Mouse (Mus musculus): Measurements from ENCODE around the gene Tbx1. TPM values are rescaled to one million over a fixed set of nuclear protein-coding genes. Genes with fewer than 3 reads are reported as not detected.

The Tbx1 gene
- polyA plus RNA-seq, 1 experiment from 2014 or later: 15.8 TPM

DNA sequence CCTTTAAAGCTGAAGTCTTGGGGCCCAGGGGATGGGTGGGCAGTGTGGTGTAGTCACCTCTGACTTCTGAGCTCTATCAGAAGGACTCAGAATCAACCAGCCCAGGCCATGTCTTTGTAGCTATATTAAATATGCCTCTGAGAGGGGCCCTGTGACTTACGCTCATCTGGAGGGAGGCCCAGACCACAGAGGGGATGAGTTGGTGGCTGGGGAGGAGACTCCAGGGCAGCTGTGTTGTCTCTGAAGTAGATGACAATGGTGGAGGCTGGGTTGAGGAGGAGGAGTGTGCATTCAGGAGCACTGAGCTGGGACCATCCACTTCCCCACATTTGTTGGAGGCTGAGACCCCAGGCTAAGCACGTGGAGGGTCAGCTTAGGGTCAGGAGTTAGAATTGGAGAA, 27.8 kb upstream of the Tbx1 start:
- Histone ChIP-seq H3K36me3 (ENCODE audit: insufficient read depth) (peaks cover 12% of the 10 kb centered on the region; the same call in 1 of the 2 replicates), H3K4me3 (ENCODE audit: low read depth, low read length) (no peak overlapping the region), H3K9ac (no peak overlapping the region), H3K9me3 (ENCODE audit: low read depth, low read length) (no peaks in the 10 kb centered on the region), H3K27me3 (ENCODE audit: insufficient read depth, low read length) (peaks cover 47% of the 10 kb centered on the region), H3K4me1 (ENCODE audit: insufficient read depth) (peaks cover 6% of the 10 kb centered on the region; the same call in 1 of the 2 replicates), H3K27ac (ENCODE audit: low read depth) (no peak overlapping the region), H3K4me2 (no peak overlapping the region)
- ATAC-seq (ENCODE audit: insufficient read depth): no peak
- no peak for TF ChIP-seq CTCF (IDR thresholded peaks at IDR 0.05; ENCODE audit: low read depth)
- no peak for DNase-seq
- 59% methylated on average over 2 of the region's 2 CpGs for WGBS

DNA sequence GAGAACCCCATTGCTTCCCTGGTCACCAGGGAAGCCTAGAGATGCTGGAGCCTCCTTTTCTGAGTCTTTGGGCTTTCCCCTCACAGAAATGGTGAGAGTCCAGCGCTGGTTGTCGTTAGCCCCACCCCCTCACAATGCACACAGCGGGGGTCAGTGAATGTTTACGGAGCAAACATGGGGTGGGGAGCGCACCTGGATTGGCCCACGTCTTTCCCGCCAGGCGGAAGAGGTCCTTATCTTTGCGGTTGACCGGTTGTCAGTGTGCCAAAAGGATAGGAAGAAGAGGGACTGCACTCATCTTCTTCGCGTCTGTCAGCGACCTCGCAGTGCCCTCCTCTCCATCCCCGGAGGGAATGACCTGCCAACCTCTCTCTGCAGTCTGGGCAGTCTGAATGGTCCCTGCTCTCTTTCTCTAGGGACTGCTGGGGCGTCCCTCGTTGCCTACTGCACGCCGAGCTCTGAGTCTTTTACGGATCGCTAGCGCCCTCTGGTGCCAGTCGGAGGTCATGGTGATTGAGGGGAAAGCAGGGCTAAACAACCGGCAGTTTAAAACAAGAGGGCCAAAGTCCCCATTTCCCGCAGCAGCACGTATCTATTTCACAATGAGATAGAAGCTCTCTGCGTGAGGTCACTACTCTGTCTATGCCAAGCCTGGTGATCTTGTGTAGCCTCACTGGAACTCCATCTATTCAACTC, 27.0 kb upstream of the Tbx1 start:
- Histone ChIP-seq H3K27ac (ENCODE audit: low read depth) (no peak overlapping the region), H3K9me3 (ENCODE audit: low read depth, low read length) (no peaks in the 10 kb centered on the region), H3K4me2 (peak overlapping the region; percentile 59), H3K27me3 (ENCODE audit: insufficient read depth, low read length) (peaks cover 39% of the 10 kb centered on the region), H3K9ac (no peak overlapping the region), H3K4me3 (ENCODE audit: low read depth, low read length) (no peak overlapping the region), H3K4me1 (ENCODE audit: insufficient read depth) (peaks cover 6% of the 10 kb centered on the region; the same call in 1 of the 2 replicates), H3K36me3 (ENCODE audit: insufficient read depth) (peaks cover 4% of the 10 kb centered on the region; the same call in 1 of the 2 replicates)
- peak; percentile 58 for ATAC-seq (ENCODE audit: insufficient read depth)
- peak; percentile 97 for DNase-seq
- under 1% methylated on average over 27 of the region's 27 CpGs for WGBS
- TF ChIP-seq CTCF (IDR thresholded peaks at IDR 0.05; ENCODE audit: low read depth): peak; percentile 97

DNA sequence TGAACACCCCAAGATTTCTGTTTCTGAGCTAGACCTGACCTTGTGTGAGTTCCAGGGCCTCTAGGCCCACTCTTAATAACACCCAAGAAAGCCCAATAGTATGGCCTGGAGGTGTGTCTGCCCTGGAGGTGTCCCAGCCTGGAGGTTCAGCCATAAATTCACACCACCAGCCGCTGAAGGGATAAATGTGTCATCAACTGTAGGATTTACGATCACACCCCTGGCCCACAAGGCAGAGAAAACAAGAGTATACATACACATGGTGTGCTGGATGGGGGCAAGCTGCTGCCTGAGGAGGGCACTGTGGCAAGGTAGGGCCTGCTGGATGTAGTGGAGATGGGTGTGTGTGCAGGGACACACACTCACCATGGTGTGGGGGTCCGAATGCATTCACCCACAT, 22.8 kb upstream of the Tbx1 start:
- H3K4me3 ChIP-seq (ENCODE audit: low read depth, low read length): no peak overlapping the region
- no peak for ATAC-seq (ENCODE audit: insufficient read depth)
- no peak overlapping the region for H3K4me2 ChIP-seq
- TF ChIP-seq CTCF (IDR thresholded peaks at IDR 0.05; ENCODE audit: low read depth): no peak
- 0 out of 2 replicates have a peak, but pooled peaks cover 7% of the 10 kb centered on the region for H3K27me3 ChIP-seq (ENCODE audit: insufficient read depth, low read length)
- H3K4me1 ChIP-seq (ENCODE audit: insufficient read depth): peaks cover 19% of the 10 kb centered on the region
- WGBS: 65% methylated on average over 3 of the region's 3 CpGs
- no peak overlapping the region for H3K27ac ChIP-seq (ENCODE audit: low read depth)
- no peaks in the 10 kb centered on the region for H3K9me3 ChIP-seq (ENCODE audit: low read depth, low read length)
- H3K36me3 ChIP-seq (ENCODE audit: insufficient read depth): no peaks in the 10 kb centered on the region
- H3K9ac ChIP-seq: no peak overlapping the region
- no peak for DNase-seq

DNA sequence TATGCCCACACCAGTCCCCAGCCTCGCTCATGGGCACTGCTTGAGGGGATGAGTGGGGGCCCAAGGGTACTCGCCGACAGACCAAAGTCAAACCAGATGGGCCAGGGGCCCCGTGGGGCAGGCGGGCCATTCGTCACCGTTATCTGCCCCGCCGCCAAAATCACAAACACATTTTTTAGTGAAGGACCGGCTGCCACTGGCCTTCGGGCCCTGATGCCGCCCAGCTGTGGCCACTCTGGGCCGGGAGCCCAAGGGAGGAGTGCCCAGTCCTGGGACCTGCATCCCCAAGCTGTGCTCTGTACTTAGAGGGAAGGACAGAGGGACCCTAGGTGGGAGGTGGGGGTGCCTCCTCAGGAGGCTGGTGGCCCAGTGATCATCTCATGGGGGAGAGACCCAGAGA, 21.3 kb upstream of the Tbx1 start:
- H3K27me3 ChIP-seq (ENCODE audit: insufficient read depth, low read length): 0 out of 2 replicates have a peak, but pooled peaks cover 7% of the 10 kb centered on the region
- peak; percentile 63 for DNase-seq

DNA sequence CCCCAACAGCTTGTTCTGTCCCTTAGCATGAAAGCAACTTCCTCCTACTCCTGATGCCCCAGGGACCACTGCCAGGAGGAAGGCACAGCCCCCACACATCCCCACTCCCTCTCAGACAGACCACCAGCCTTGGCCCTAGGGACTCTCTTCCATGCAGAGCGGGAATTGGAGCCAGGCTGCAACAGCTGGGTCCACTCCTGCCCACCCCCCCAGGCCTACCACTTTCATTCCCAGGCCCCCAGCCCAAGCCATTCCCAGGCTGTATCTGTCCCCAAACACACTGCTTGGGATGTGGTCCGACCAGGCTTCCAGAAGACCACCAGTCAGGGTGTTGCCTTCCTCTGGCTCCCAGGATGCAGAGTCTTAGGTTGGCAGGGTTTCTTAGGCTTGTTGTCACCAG, 18.6 kb upstream of the Tbx1 start:
- peaks cover 19% of the 10 kb centered on the region for H3K4me1 ChIP-seq (ENCODE audit: insufficient read depth)
- TF ChIP-seq CTCF (IDR thresholded peaks at IDR 0.05; ENCODE audit: low read depth): no peak
- H3K9ac ChIP-seq: no peak overlapping the region
- DNase-seq: peak; percentile 57
- 0 out of 2 replicates have a peak, but pooled peaks cover 7% of the 10 kb centered on the region for H3K27me3 ChIP-seq (ENCODE audit: insufficient read depth, low read length)
- H3K27ac ChIP-seq (ENCODE audit: low read depth): peak overlapping the region; percentile 37; the same call in 1 of the 2 replicates
- H3K9me3 ChIP-seq (ENCODE audit: low read depth, low read length): no peaks in the 10 kb centered on the region
- no peak overlapping the region for H3K4me2 ChIP-seq
- H3K36me3 ChIP-seq (ENCODE audit: insufficient read depth): no peaks in the 10 kb centered on the region
- WGBS: 44% methylated on average over 2 of the region's 2 CpGs
- H3K4me3 ChIP-seq (ENCODE audit: low read depth, low read length): no peak overlapping the region
- peak; percentile 54; the same call in 1 of the 2 replicates for ATAC-seq (ENCODE audit: insufficient read depth)

More for the DNA sequence above, 21.3 kb upstream of the Tbx1 start:
- ATAC-seq (ENCODE audit: insufficient read depth): peak; percentile 44; the same call in 1 of the 2 replicates
- no peak overlapping the region for H3K27ac ChIP-seq (ENCODE audit: low read depth)
- no peak overlapping the region for H3K4me3 ChIP-seq (ENCODE audit: low read depth, low read length)
- no peak overlapping the region for H3K4me2 ChIP-seq
- WGBS: 22% methylated on average over 13 of the region's 13 CpGs
- peaks cover 16% of the 10 kb centered on the region for H3K4me1 ChIP-seq (ENCODE audit: insufficient read depth)
- H3K9me3 ChIP-seq (ENCODE audit: low read depth, low read length): no peaks in the 10 kb centered on the region
- H3K36me3 ChIP-seq (ENCODE audit: insufficient read depth): no peaks in the 10 kb centered on the region
- TF ChIP-seq CTCF (IDR thresholded peaks at IDR 0.05; ENCODE audit: low read depth): no peak
- peak overlapping the region; percentile 17; the same call in 1 of the 2 replicates for H3K9ac ChIP-seq

DNA sequence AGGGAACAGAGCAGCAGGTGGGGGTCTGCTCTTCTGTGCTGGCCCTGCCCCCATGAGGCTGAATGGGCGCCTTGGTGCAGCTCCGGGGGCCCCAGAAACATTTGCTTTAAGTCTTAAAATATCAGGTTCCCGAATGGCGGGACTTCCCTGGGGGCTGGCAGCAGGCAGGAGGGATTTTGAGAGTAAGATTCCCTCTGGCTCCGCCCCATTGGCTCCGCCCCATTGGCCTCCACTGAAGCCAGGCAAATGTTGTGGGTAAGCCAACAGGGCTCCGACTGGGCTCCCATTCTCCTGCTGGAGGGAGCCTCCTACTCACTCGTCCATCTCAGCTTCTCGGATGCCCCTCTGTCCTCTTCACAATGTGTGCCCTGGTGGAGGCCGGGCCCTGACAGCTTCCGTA, 17.8 kb upstream of the Tbx1 start:
- 10% methylated on average over 11 of the region's 11 CpGs for WGBS
- Histone ChIP-seq H3K9ac (no peak overlapping the region), H3K27me3 (ENCODE audit: insufficient read depth, low read length) (0 out of 2 replicates have a peak, but pooled peaks cover 7% of the 10 kb centered on the region), H3K4me1 (ENCODE audit: insufficient read depth) (peaks cover 22% of the 10 kb centered on the region), H3K27ac (ENCODE audit: low read depth) (no peak overlapping the region), H3K36me3 (ENCODE audit: insufficient read depth) (no peaks in the 10 kb centered on the region), H3K4me3 (ENCODE audit: low read depth, low read length) (no peak overlapping the region), H3K4me2 (peak overlapping the region; percentile 44), H3K9me3 (ENCODE audit: low read depth, low read length) (no peaks in the 10 kb centered on the region)
- DNase-seq (peak; percentile 81), ATAC-seq (ENCODE audit: insufficient read depth) (0 out of 2 replicates have a peak, but pooled peaks have one; percentile 11)
- TF ChIP-seq CTCF (IDR thresholded peaks at IDR 0.05; ENCODE audit: low read depth): no peak

DNA sequence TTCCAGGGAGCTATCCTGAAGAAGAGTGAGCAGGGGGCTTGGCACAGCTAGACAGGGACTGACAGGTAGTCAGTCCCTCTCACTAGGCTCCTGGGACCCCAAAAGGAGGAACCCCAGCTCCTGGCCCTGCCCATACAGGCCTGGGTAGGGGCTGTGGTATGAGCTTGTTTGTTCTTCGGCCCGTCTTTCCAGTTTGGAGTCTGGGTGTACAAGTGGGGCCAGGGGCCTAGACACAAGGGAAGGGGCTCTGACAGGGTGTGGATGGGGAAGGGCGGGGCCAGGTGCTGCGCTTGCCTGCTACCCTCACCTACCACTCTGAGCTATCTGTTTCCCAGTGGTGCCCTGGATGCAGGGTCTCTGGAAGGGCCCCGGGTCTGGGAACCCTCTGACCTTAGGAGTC, 15.2 kb upstream of the Tbx1 start:
- 71% methylated on average over 5 of the region's 5 CpGs for WGBS

More for the DNA sequence above, 15.2 kb upstream of the Tbx1 start:
- peak; percentile 58; the same call in 1 of the 2 replicates for ATAC-seq (ENCODE audit: insufficient read depth)
- peaks cover 14% of the 10 kb centered on the region; the same call in 1 of the 2 replicates for H3K4me1 ChIP-seq (ENCODE audit: insufficient read depth)
- H3K27me3 ChIP-seq (ENCODE audit: insufficient read depth, low read length): 0 out of 2 replicates have a peak, but pooled peaks cover 4% of the 10 kb centered on the region
- no peaks in the 10 kb centered on the region for H3K36me3 ChIP-seq (ENCODE audit: insufficient read depth)
- TF ChIP-seq CTCF (IDR thresholded peaks at IDR 0.05; ENCODE audit: low read depth): no peak
- peak overlapping the region; percentile 20; the same call in 1 of the 2 replicates for H3K4me2 ChIP-seq
- H3K4me3 ChIP-seq (ENCODE audit: low read depth, low read length): no peak overlapping the region
- no peaks in the 10 kb centered on the region for H3K9me3 ChIP-seq (ENCODE audit: low read depth, low read length)
- DNase-seq: no peak
- H3K9ac ChIP-seq: no peak overlapping the region
- H3K27ac ChIP-seq (ENCODE audit: low read depth): peak overlapping the region; percentile 42; the same call in 1 of the 2 replicates
